Mouse (Mus musculus) c-Kit-positive CD71-positive TER-119-positive erythroid progenitor cells, embryonic 14.5 days (primary cell): ENCODE data around the gene Card11.

Experiments
- DNase-seq: peaks from one replicate; pipeline ENCODE4 v3.0.0-alpha.2; 2013; ENCODE audit warnings: low spot score

The Card11 gene

DNA sequence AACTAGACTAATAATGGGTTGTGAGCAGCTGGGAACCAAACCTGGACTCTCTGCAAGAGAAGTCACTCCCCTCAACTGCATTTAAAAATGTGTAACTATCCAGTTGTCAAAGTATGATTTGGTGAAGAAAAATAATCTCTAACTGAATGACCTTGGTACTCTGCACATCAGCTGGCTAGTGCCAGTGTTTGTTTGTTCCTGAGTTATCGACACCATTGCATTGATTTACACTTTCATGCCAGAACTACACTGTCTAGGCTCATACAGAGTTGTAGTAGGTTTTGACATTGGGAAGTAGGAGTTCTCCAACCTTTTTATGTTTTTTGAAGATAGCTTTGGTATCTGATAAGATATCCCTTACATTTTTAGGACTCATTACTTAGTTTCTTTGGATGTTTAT lies 81.9 kb downstream of the Card11 start:
- DNase-seq, result no peak

DNA sequence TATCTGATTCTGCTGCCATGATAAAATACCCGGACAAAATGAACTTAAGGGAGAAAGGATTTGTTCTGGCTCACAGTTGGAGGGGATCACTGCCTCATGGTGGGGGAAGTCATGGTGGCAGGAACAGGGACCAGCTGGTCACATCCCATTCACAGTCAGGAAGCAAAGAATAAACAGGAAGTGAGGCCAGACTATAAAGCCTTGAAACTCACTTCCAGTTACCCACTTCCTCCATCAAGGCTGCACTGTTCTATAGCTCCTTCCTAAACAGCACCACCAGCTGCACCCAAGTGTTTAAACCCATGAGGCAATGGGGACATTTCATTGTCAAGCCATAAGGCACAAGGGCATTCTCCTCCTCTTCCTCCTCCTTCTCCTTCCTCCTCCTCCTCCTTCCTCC lies 82.6 kb downstream of the Card11 start:
- no peak for DNase-seq

DNA sequence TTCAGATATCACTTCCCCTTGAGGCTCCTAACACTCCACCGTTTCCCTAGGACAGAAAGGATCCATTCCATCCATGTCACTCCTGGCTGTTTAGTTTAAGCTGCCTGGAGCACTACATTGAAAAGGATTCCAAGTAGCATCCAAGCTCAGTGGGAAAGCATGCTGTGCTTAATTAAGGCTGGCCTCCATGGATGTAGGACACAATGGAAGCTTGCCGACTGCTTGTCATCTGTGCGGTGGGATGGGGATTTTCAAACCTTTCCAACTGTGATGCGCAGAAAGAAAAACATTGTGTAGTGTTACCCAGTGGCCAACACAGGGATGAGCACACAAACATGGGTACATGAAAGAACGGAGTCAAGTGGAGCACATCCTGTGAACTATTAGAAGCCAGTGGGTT lies 89.5 kb downstream of the Card11 start:
- DNase-seq, result no peak

DNA sequence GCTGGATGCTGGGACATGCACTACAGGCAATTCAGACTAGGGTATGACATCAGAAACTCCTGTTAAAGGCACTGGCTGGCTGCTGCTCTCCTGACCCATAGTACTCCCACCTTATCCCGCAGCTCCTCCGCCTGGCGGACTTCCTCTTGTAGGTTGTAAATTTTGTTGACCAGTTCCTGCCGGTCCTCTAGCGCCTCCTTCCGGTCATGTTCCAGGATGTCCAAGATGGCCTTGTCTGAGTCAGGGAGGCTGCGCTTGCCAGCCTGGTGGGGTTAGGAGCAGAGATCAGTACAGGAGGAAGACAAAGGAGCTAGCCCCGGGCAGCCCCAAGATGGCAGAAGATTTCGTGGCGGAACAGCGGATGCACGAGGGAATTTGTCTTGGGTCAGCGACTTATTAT lies 99.5 kb downstream of the Card11 start:
- no peak for DNase-seq

DNA sequence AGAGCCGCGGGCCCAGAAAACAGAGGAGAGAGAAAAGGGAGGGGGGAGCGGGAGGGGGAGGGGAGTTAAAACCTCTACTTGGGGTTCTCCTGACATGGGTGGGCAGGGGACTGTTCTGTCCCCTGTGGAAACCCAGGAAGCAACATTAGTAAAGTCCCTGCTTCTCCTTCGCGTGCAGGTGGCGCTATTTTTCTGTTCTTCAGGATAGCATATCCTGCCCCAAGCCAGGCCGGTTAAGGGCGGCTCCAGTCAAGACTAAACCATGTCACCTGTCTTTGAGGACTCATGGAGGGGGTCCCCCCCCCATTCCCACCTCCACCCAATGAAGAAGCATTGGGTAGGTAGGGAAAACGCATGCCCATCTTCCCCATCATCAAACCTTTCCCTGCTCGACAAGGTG lies 109.3 kb downstream of the Card11 start:
- DNase-seq, result no peak

DNA sequence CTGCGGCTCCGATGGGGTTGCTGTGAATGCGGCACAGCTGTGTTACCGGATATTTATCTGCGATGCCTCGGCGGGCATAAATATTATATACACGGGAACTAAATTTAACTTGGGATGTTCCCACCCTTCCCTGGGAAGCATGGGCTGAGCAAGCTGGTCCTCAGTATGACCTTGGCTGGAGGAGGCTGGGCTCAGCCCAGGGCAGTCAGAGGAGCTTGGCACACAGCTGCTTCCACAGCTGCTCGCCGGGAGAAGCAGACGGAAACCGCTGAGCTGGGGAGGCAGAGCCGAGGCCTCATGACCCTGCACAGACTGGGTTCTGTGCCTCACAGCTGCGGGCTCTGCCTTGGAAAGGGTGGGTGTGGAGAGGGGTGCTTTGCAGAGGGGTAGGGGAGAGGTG lies 110.3 kb downstream of the Card11 start:
- no peak for DNase-seq

DNA sequence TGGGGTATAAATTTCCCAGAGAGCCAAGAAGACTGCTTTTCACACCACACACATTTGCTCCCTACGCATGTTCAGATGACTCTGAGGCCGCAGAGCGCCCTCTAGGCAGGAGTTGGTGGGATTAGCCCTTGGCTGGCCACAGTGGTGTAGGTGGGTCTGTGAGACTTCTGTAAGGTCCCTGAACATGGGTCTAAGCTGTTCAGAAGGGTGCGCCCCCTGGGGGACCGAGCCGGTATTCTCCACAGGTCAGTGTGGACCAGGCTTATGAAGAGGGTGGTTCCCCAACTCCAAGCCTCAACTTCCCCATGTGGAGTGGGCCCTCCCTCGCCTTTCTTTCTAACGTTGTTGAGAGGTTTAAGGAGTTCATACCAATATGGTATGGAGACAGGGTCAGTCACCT lies 110.8 kb downstream of the Card11 start:
- peak; percentile 10 for DNase-seq

DNA sequence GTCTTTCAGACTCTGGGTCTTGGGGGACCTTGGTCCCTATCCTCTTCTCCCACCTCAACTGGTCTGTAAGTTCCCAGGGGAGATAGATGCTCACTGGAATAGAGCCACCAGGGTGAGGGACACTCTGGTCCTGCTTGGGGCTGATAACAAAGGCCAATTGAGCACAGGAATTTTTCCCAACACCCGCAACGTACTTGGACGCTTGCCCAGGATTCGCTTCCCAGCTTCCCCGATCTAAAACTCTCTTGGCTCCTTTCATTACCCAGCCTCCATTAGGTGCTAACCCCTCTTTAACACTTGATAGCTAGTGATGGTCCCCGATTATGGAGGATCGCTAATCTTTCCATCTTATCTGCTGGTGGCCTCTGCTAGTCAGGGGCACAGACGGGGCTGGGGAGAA lies 112.5 kb downstream of the Card11 start:
- no peak for DNase-seq

DNA sequence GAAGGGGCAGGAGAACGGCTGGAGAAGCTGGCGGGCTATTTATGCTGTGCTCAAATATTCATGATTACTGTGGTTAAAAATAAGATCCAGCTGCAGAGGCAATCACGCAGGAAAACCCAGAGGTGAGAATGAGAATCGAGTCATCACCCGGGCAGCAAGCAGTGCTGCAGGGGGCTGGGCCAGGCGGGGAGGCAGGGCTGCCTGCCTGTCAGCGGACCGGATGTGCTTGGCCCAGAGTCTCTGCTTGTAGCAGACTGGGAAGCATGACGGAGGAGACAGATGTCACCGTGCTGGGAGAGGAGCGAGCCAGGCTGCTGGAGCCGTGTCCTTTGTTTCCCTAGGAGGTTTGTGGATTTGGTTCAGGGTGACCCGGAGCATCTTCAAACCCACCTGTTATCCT lies 115.4 kb downstream of the Card11 start:
- no peak for DNase-seq

DNA sequence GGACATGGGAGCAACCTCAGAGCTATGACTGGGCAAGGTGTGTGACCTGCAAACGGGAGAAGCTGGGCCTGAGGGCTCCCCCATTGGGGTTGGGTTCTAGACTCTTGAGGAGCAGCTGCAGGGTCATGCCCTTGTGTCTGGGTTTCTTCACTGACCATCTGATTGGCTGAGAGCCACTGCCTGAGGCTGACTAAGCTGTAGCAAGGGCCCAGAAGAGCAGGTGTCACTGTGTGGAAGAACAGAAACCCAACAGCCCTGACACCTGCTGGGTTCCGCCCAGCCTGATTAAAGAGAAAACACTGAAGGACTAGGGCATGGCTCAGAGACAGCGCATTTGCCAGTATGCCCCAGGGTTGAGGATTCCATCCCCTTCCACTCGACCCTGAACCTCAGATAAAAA lies 118.0 kb downstream of the Card11 start:
- no peak for DNase-seq

DNA sequence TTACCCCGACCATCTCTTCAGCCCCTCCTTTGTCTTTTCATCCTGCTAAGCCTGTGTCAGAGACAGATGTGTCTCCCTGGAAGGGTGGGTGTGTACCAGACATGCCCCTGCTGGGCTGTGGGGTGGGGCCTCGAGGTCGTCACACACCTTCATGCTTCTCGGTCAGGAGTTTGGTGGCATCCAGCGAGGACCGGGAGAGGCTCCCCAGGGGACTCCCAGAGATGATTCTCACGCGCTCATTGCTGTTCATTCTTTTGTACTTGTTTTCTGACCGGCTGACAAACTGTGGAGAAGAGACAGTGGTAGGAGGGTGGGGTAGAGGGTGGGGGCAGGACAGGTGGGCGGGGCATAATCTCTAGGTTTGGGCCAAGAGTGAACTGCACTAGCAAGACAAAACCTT lies 120.2 kb downstream of the Card11 start:
- DNase-seq, result no peak

DNA sequence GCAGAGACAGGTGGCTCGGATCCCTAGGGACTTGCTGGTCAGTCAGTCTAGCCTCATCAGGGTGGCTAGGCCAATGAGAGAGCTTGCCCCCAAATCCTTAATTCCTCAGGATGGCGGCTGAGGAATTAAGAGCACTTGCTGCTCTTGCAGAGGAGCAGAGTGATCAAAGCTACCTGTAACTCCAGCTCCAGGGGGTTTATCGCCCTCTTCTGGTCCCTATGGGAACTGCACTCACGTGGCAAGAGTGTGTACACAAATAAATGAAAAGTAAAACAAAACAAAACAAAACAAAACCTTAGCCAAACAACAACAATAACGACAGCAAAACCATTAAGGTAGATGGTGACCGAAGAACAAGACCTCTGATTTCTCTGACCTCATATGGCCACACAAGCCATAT lies 121.7 kb downstream of the Card11 start:
- peak; percentile 20 for DNase-seq

DNA sequence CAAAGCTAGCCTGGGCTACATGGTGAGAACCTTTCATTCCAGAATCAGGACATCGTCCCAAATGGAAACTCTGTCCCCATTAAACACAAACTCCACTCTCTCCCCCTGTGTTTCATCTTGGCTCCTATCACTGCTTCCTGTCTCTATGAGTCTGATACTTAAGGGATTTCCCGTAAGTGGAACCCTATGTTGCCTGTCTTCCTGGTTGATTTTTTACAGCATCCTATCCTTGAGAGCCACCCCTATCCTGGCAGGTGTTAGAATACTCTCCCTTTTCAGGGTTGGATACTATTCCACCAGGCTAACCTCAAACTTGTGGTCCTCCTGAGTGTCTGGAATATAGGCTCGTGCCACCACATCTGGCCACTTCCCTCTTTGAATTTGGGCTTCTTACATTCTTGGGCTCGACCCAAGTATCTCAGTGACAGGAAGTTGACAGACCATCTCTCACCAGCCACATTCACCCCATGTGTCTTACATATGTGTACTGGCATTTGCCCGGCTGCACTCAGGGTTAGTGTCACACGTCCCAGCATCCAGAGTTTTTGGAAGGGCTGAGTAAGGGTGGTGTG lies 126.6 kb downstream of the Card11 start:
- no peak for DNase-seq

DNA sequence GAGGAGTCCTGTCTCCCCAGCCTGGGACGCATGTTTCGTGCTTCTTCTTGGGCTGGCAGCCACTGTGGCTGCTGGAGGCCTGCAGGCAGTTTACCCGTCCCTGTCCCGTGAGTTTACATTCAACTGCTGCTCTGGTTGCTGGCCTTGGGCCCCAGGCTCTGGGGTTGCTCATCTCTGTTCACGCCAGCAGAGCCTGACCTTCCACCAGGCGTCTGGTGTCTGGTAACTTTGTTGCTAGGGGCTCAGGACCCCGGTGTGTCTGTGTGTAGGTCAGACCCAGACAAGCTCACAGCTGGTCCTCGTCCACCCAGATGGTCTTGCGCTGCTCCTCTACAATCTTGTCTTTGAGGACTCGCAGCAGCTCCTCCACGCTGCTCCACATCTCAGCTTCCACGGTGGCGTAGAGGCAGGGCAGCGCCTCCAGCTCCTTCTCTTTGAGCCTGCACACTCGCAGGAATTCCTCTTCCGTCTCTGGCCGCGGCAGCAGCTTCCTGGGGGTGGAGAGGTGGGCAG lies 127.3 kb downstream of the Card11 start:
- DNase-seq, result no peak

DNA sequence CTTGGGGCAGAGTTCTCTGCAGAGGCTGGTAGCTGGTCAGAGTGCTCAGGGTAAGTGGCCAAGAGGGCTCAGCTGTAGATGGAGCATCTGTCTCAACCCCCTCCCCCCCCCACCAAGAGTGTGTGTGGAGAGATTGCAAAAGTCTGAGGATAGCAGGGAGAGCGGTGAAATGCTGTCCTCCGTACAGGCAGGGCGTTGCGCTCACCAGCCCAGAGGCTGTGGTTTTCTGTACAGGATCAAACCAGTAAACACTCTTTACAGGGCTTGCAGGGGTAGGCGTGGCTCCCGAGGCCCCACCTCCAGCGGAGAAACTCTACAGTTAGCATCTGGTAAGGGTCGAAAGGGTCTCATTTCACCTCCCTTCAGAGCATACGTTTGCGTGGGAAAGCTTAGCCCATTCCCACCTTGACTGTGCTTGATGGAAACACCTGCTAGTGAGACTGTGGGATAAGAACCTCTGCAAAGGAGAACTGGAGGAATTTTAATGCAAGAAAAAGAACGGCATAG lies 127.8 kb downstream of the Card11 start:
- DNase-seq, result no peak

DNA sequence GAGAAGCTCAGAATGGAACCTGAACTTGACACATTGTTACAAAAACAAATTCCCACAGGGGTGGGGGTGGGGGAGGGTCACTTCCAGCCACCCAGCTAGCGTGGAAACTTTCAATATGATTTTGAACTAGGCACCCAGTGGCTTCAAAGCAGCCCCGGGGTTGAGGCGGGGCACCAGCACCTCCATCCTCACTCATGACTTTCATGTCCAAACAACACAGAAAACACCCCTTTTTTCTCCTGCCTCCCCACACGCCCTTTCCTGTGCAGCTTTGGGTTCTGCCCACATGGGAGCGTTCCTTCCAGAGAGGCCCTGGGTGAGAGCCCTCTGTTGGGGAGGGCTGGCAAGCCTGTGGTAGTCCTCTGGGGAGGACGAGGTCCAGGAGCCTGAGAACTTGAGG lies 129.1 kb downstream of the Card11 start:
- no peak for DNase-seq

DNA sequence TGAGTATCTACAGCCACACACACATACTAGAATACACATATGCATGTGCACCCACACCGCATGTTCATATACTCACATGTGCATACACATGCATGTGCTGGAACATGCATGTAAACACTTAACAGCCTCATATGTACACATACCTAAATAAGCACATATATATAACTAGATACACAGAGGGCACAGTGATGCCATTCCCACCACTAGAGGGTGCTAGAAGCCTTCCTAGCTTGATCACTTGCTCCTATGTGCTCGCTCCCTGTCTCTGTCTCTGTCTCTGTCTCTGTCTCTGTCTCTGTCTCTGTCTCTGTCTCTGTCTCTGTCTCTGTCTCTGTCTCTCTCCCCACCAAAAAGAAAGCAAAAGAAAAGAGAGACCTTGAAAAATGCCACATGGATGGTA lies 131.3 kb downstream of the Card11 start:
- peak; percentile 44 for DNase-seq

DNA sequence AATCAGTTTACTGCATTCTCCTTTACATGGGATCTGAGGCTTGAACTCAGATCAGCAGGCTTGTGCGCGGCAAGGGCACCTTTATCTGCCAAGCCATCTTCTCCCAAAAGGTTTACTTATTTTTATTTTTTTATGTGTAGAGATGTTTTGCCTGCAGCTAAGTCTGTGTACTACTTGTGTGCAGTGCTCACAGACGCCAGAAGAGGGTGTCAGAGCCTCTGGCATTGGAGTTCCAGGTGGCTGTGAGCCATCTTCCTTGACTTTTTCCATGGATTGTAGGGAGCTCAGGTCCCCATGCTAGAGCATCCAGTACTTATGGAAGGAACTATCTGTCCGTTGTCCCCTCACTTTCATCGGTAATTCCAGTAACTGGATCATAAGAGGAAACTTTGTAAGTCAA lies 140.7 kb downstream of the Card11 start:
- DNase-seq, result no peak

DNA sequence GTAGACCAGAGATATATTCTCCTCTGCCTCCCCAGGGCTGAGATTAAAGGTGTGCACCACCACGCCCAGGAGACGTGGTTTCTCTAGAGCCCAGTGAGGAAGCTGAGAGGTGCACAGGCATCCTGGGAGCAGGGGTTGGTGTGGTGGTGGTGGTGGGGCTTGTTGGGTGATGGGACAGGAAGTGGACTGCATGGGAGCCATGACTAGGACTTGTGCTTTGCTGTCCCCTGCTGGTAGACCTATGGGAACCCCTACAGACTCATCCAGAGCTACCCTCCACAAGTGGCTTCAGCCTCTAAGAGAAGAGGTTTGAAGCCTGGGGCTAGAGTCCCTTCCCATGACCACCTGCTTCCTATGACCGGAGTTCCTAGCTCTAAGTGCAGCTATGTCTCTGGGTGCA lies 142.0 kb downstream of the Card11 start:
- DNase-seq, result no peak

DNA sequence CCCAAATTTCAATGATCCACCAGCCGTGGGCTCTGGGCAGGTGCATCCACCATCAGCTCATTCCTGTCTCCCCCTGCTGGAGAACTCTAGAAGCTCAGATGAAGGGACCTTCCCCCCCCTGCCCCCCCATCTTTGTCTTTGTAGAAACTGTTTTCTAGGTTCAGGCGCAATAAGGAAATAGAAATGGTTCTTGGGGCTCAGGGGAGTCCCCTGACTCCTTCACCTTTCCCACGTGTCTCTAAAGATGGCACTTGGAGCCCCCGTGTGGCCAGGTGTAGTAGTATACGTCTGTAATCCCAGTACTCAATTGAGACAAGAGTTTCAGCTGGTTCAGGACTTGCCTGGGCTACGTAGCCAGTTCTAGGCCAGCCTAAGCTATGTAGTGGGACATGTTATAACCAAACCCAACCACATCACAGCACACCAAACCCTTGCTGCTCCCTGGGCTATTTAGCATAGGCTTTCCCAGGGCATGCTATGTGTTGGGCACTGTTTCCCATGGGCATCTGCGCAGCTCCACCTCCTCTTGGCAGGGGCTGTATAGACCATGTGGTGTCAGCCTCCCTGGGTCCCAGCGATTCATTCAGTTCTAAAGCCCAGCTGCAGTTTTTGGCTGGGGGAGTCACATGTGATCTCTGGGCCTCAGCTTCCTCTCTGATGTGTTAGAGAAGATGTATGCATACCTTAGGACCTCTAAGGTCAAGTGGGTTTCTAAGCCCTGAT lies 142.8 kb downstream of the Card11 start:
- no peak for DNase-seq

DNA sequence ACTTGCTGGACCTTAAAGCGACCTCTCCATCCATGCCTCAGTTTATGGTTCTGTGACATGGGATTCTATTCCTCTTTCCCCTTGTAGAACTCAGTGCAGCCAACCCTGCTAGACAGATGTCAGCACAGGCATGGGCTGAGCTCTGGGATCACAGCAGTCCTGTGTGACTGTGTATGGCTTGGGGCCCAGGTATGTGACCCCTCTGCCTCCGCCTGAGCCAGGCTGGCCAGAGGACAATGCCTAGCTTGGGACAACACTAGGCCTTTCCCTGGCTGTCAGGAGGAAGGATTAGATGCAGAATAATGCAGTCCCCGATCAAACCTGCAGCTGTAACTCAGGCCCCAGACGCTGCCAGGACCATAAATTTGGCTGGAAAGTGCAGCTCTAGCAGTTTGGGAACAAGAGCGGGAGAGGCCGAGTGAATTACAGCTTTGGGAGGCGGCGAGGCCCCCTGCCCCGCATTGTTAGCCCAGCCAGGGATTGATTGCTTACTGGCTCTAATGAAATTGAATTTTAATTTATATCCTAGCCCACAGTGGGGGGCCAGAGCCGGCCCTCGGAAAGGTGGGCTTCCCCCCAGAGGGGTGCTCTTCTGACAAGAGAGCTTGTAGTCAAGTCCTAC lies 144.4 kb downstream of the Card11 start:
- DNase-seq, result no peak

DNA sequence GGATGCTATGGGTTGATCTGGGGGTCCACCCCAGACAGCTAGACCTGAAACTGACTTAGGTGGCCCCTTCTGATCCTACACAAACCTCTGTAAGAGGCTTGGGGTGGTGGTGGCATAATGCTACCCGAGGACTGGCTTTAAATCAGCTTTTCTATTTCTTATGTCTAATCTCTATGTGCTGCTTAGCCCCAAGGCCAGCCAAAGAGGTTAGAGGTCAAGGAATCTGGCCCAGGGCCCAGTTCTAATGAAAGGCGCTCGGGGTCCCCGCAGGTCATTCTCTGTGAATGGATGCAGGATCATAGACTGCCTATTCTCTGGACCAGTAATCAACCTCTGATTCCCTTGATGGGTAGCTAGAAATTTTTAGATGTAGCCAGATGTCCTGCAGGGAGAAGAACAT lies 145.7 kb downstream of the Card11 start:
- no peak for DNase-seq

DNA sequence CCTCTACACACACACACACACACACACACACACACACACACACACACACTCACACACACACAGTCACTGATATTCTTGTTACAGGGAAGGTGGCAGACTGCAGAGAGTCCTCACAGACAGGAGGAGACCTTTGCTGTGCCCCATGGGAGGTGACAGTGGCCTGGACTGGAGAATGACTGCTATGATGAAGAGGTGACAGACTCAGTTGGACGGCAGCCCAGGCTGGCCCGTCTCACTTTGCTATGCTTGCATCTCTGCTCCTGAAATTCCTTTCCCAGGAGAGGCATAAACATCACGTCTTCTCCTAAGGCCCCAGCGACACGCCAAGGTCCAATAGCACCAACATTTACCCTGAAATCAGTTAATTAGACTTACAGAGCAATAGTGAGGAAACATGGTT lies 146.7 kb downstream of the Card11 start:
- no peak for DNase-seq
